Mouse (Mus musculus) CH12.LX (cell line): ENCODE measurements around the gene Anks1b. TPM values are rescaled to one million over a fixed set of nuclear protein-coding genes. Genes with fewer than 3 reads are reported as not detected.

Experiments
- DNase-seq: peaks from one replicate; pipeline ENCODE4 v3.0.0-alpha.2; 2013; ENCODE audit errors: extremely low read depth
- H3K27ac ChIP-seq: 2 replicates; pipeline ENCODE4 v1.5.1; 2012; ENCODE audit warnings: low read depth, mild to moderate bottlenecking, control low read depth, moderate library complexity; ENCODE audit not compliant: insufficient read depth
- H3K27me3 ChIP-seq: replicated peaks from 2 replicates; pipeline ENCODE3; 2012; ENCODE audit warnings: inconsistent platforms
- H3K36me3 ChIP-seq, 2 experiments: replicated peaks in 1 of 2; 2 replicates each; pipeline versions ENCODE3 to v1.6.1; 2012; ENCODE audit warnings: inconsistent platforms in 1 of 2, low read length in 1 of 2, mild to moderate bottlenecking in 1 of 2, mixed read lengths in 1 of 2, moderate library complexity in 1 of 2; ENCODE audit not compliant: control insufficient read depth in 1 of 2, insufficient read depth in 1 of 2
- H3K4me1 ChIP-seq, 2 experiments: 2 replicates each; pipeline ENCODE4 v1.6.1; 2012; ENCODE audit warnings: inconsistent platforms in 1 of 2, moderate library complexity in 1 of 2; ENCODE audit not compliant: insufficient read depth in 2 of 2, control insufficient read depth in 1 of 2
- H3K4me2 ChIP-seq: 2 replicates; pipeline ENCODE4 v1.6.1; 2012; ENCODE audit warnings: low read depth, mild to moderate bottlenecking, control low read depth; ENCODE audit not compliant: poor library complexity, insufficient read depth, severe bottlenecking
- H3K4me3 ChIP-seq, 3 experiments: fragments of 150-350 bp in 1 of 3; sonication (generic) in 1 of 3; replicated peaks in 1 of 3; 2 replicates each; pipeline versions ENCODE3 to v1.5.1; 2011 to 2012; ENCODE audit warnings: low read depth in 2 of 3, low read length in 2 of 3, mild to moderate bottlenecking in 2 of 3, moderate library complexity in 2 of 3, control low read depth in 1 of 3, improper control_type of control experiment in 1 of 3, inconsistent platforms in 1 of 3, mixed read lengths in 1 of 3; ENCODE audit not compliant: poor library complexity in 1 of 3
- H3K79me2 ChIP-seq: replicated peaks from 2 replicates; pipeline ENCODE4 v1.6.1; 2012; ENCODE audit warnings: mild to moderate bottlenecking, moderate library complexity; ENCODE audit not compliant: control insufficient read depth, poor library complexity, insufficient read depth, severe bottlenecking; ENCODE audit errors: extremely low read depth
- H3K9ac ChIP-seq: 2 replicates; pipeline ENCODE4 v1.6.1; 2012; ENCODE audit warnings: low read depth, mild to moderate bottlenecking, control low read depth, moderate library complexity; ENCODE audit not compliant: insufficient read depth
- H3K9me3 ChIP-seq: replicated peaks from 2 replicates; pipeline ENCODE3; 2012; ENCODE audit warnings: low read length, inconsistent platforms, mixed read lengths
- BHLHE40 ChIP-seq: IDR thresholded peaks from 2 replicates; pipeline ENCODE4 v1.6.1; 2011; ENCODE audit warnings: mild to moderate bottlenecking, low read depth, low read length, improper control_type of control experiment
- CHD2 ChIP-seq: IDR thresholded peaks from 2 replicates; pipeline ENCODE4 v1.6.1; 2011; ENCODE audit warnings: low read length, improper control_type of control experiment
- CTCF ChIP-seq, 2 experiments: IDR thresholded peaks in 1 of 2; conservative IDR thresholded peaks in 1 of 2; 2 replicates each; pipeline ENCODE4 v1.5.1; 2011 to 2012; ENCODE audit warnings: low read depth in 2 of 2, low read length in 2 of 2, improper control_type of control experiment in 1 of 2, inconsistent platforms in 1 of 2, mild to moderate bottlenecking in 1 of 2, moderate library complexity in 1 of 2
- E2F4 ChIP-seq: IDR thresholded peaks from 2 replicates; pipeline ENCODE4 v1.6.1; 2011; ENCODE audit warnings: low read depth, low read length, improper control_type of control experiment; ENCODE audit not compliant: insufficient replicate concordance
- ELF1 ChIP-seq: IDR thresholded peaks from 2 replicates; pipeline ENCODE4 v1.6.1; 2014; ENCODE audit warnings: low read depth, mild to moderate bottlenecking, inconsistent platforms, low read length, improper control_type of control experiment
- EP300 ChIP-seq: IDR thresholded peaks from 2 replicates; pipeline ENCODE4 v1.6.1; 2011; ENCODE audit warnings: low read length, improper control_type of control experiment
- GABPA ChIP-seq: IDR thresholded peaks from 2 replicates; pipeline ENCODE4 v1.6.1; 2012; ENCODE audit warnings: low read depth, low read length, improper control_type of control experiment, inconsistent platforms; ENCODE audit not compliant: insufficient replicate concordance
- IRF4 ChIP-seq: IDR thresholded peaks from 2 replicates; pipeline ENCODE4 v1.6.1; 2014; ENCODE audit warnings: low read depth, mild to moderate bottlenecking, inconsistent platforms, low read length, improper control_type of control experiment
- JUN ChIP-seq: IDR thresholded peaks from 2 replicates; pipeline ENCODE4 v1.6.1; 2011; ENCODE audit warnings: low read depth, mild to moderate bottlenecking, low read length, improper control_type of control experiment, moderate library complexity; ENCODE audit not compliant: insufficient read depth
- JUND ChIP-seq: conservative IDR thresholded peaks from 2 replicates; pipeline ENCODE4 v1.6.1; 2011; ENCODE audit warnings: low read depth, low read length, improper control_type of control experiment
- MAX ChIP-seq: IDR thresholded peaks from 2 replicates; pipeline ENCODE4 v1.6.1; 2011; ENCODE audit warnings: low read length, improper control_type of control experiment
- MEF2A ChIP-seq: IDR thresholded peaks from 2 replicates; pipeline ENCODE4 v1.6.1; 2014; ENCODE audit warnings: low read depth, mild to moderate bottlenecking, inconsistent platforms, low read length, improper control_type of control experiment, borderline replicate concordance
- MYC ChIP-seq: IDR thresholded peaks from 2 replicates; pipeline ENCODE4 v1.6.1; 2011; ENCODE audit warnings: low read depth, mild to moderate bottlenecking, improper control_type of control experiment, low read length
- NELFE ChIP-seq: IDR thresholded peaks from 2 replicates; pipeline ENCODE4 v1.6.1; 2011; ENCODE audit warnings: low read depth, low read length, improper control_type of control experiment
- POLR2A ChIP-seq: IDR thresholded peaks from 2 replicates; pipeline ENCODE4 v1.6.1; 2011; ENCODE audit warnings: low read depth, mild to moderate bottlenecking, improper control_type of control experiment, low read length
- RAD21 ChIP-seq: IDR thresholded peaks from 2 replicates; pipeline ENCODE4 v1.6.1; 2011; ENCODE audit warnings: low read depth, mild to moderate bottlenecking, low read length, improper control_type of control experiment, moderate library complexity
- TBP ChIP-seq: conservative IDR thresholded peaks from 2 replicates; pipeline ENCODE4 v1.6.1; 2011; ENCODE audit warnings: low read depth, low read length, improper control_type of control experiment
- TCF12 ChIP-seq: IDR thresholded peaks from 2 replicates; pipeline ENCODE4 v1.6.1; 2014; ENCODE audit warnings: low read depth, mild to moderate bottlenecking, inconsistent platforms, low read length, improper control_type of control experiment
- ZC3H11A ChIP-seq: IDR thresholded peaks from 2 replicates; pipeline ENCODE4 v1.6.1; 2012; ENCODE audit warnings: low read depth, mild to moderate bottlenecking, inconsistent platforms, low read length, improper control_type of control experiment
- ZKSCAN1 ChIP-seq: IDR thresholded peaks from 2 replicates; pipeline ENCODE4 v1.6.1; 2012; ENCODE audit warnings: low read depth, inconsistent platforms, low read length, improper control_type of control experiment, borderline replicate concordance
- ZNF384 ChIP-seq: IDR thresholded peaks from 2 replicates; pipeline ENCODE4 v1.6.1; 2012; ENCODE audit warnings: low read depth, low read length, improper control_type of control experiment, inconsistent platforms
- dilution Hi-C: fragments of 300-500 bp; cut with MboI; formaldehyde crosslinking; loops from 2 replicates; pipeline ENCODE4 v1.14.3; 2020; ENCODE audit warnings: low sequenced_read_pairs; ENCODE audit not compliant: extremely low pct_unique_long_range_greater_than_20kb, extremely low pct_ligation_motif_present
- in situ Hi-C: fragments of 300-500 bp; cut with MboI; formaldehyde crosslinking; loops from 3 replicates; pipeline ENCODE4 v1.14.3; 2019; ENCODE audit warnings: low sequenced_read_pairs, low pct_ligation_motif_present, low pct_unique_long_range_greater_than_20kb, mixed read lengths
- polyA plus RNA-seq: library from polyadenylated mRNA; unstranded; fragments of >175 nt; gene quantifications from 2 replicates; pipeline ENCODE4 v1.2.1, GENCODE M21; 2012; ENCODE audit warnings: low read depth; ENCODE audit not compliant: insufficient read length
- total RNA-seq, 2 experiments: library from RNA; depleted of rRNA; stranded (reverse); fragments of 300-350 nt in 1 of 2; fragments of >200 nt in 1 of 2; gene quantifications; 2 replicates each; pipeline ENCODE4 v1.2.3; 2012 to 2014

The Anks1b gene
- total and polyA plus RNA-seq, 3 experiments = 0.17 TPM; not detected in 2

DNA sequence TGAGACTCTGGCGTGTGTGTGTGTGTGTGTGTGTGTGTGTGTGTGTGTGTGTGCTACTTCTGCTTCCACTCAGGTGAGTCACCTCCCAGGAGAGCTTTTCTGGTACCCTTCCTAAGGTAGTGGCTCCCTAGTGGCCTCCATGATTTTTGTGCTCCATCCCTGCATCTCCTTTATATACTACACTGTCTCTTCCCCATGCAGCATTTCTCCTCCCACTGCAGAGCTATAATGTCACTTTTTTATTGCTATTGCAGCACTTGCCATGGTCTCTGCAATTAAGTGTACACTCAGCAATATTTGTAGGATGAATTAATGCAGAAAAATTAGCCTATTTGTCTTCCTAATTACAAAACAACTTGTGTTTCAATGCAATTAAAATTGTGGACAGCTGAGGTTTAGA, 482.9 kb downstream of the Anks1b start:
- Histone ChIP-seq H3K4me1 (peaks cover 0 to 7% of the 10 kb centered on the region in 2 experiments; a peak in 2 of 4 replicates), H3K27ac (no peak overlapping the region), H3K79me2 (no peaks in the 10 kb centered on the region), H3K36me3 (no peaks in the 10 kb centered on the region), H3K9ac (no peak overlapping the region), H3K27me3 (no peaks in the 10 kb centered on the region), H3K4me2 (no peak overlapping the region), H3K9me3 (no peaks in the 10 kb centered on the region), H3K4me3 (no peak overlapping the region)
- TF ChIP-seq TCF12 (no peak), ZNF384 (no peak), RAD21 (no peak), NELFE (no peak), IRF4 (no peak), POLR2A (no peak), MEF2A (no peak), CHD2 (no peak), ZKSCAN1 (no peak), MYC (no peak), E2F4 (no peak), ELF1 (no peak), ZC3H11A (no peak)
- dilution Hi-C loops (no loop called here), in situ Hi-C loops (no loop called here)
- DNase-seq = no peak

DNA sequence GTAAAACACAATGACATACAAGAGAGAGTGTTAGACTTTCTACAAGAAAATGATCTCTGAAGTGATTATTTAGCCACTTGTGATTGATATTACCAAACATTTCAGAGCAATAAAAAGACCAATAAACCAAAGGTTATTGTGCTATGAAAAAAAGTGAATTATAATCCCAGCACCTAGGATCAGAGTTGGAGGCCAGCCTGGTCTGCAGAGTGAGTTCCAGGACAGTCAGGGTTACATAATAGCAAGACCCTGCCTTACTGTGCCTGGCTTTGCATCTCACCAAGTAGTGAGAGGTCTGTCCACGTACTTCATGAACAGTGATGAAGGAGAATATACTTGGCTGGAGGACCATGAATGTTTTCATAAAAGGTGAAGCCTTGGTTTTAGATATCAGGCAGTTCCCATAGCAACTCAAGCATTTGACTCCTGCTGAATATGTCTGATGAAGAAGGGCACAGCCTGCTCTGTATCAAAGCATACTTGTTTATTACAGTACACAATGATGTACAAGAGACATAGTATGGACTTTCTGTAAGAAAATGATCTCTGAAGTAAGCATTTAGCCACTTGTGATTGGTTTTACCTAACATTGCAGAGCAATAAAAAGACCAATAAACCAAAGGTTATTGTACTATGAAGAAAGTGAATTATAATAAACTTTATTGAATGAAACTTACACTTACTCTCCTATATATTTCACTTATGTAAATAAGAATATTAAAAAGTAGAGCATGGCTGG, 484.0 kb downstream of the Anks1b start:
- no peak for TF ChIP-seq JUND
- no peak for TF ChIP-seq EP300
- no peak for TF ChIP-seq ZNF384
- no peak for TF ChIP-seq TBP
- TF ChIP-seq CTCF (conservative IDR thresholded peaks at IDR 0.05 in 1 of 2, IDR thresholded peaks at IDR 0.05 in 1 of 2; ENCODE audit: low read depth in 2 of 2, low read length in 2 of 2) = no peak
- TF ChIP-seq MAX = no peak
- TF ChIP-seq BHLHE40 = no peak
- TF ChIP-seq JUN = no peak
- TF ChIP-seq GABPA = no peak
- Histone ChIP-seq H3K4me1 (peaks cover 0 to 7% of the 10 kb centered on the region in 2 experiments; a peak in 2 of 4 replicates), H3K4me2 (no peak overlapping the region), H3K9ac (no peak overlapping the region), H3K4me3 (no peak overlapping the region), H3K9me3 (no peaks in the 10 kb centered on the region), H3K79me2 (no peaks in the 10 kb centered on the region), H3K27me3 (no peaks in the 10 kb centered on the region), H3K27ac (no peak overlapping the region), H3K36me3 (no peaks in the 10 kb centered on the region)
- DNase-seq = no peak
- dilution Hi-C loops = no loop called here
- in situ Hi-C loops = no loop called here
